Mouse (Mus musculus): ENCODE results near the gene Ints13. TPM values are rescaled to one million over a fixed set of nuclear protein-coding genes. Genes with fewer than 3 reads are reported as not detected.

The Ints13 gene
- total RNA-seq, 2 experiments from 2014 or later, result 29.3 to 40.7 TPM

- intact Hi-C loops (cut with DNase I), result no loop called here
Observed at GRCm38 (mm10) chr6:146545289-146545865, 32.3 kb downstream of the Ints13 start.

GRCm38 (mm10) chr6:146544622-146545021 is 33.0 kb downstream of the Ints13 start:
- no peak for DNase-seq (ENCODE audit: low spot score in 2 of 2)
- intact Hi-C loops (cut with DNase I), result no loop called here

More at GRCm38 (mm10) chr6:146545289-146545865, 32.3 kb downstream of the Ints13 start:
- no peak for DNase-seq (ENCODE audit: low spot score in 2 of 2)

GRCm38 (mm10) chr6:146540386-146540785 is 37.2 kb downstream of the Ints13 start:
- DNase-seq (ENCODE audit: low spot score in 2 of 2), result no peak
- intact Hi-C loops (cut with DNase I), result no loop called here

GRCm38 (mm10) chr6:146538661-146539060 is 39.0 kb downstream of the Ints13 start:
- no peak for DNase-seq (ENCODE audit: low spot score in 2 of 2)
- intact Hi-C loops (cut with DNase I), result no loop called here

- DNase-seq (ENCODE audit: low spot score in 2 of 2), result no peak
- intact Hi-C loops (cut with DNase I), result no loop called here
Observed at GRCm38 (mm10) chr6:146538071-146538470, 39.6 kb downstream of the Ints13 start.

GRCm38 (mm10) chr6:146537111-146537510 is 40.5 kb downstream of the Ints13 start:
- intact Hi-C loops (cut with DNase I), result no loop called here
- DNase-seq (ENCODE audit: low spot score in 2 of 2), result no peak

- intact Hi-C loops (cut with DNase I), result no loop called here
- DNase-seq (ENCODE audit: low spot score in 2 of 2), result no peak
Observed at GRCm38 (mm10) chr6:146535501-146535900, 42.1 kb downstream of the Ints13 start.

GRCm38 (mm10) chr6:146533146-146533545 is 44.5 kb downstream of the Ints13 start:
- no peak for DNase-seq (ENCODE audit: low spot score in 2 of 2)
- intact Hi-C loops (cut with DNase I), result no loop called here

- no peak for DNase-seq (ENCODE audit: low spot score in 2 of 2)
- intact Hi-C loops (cut with DNase I), result no loop called here
Observed at GRCm38 (mm10) chr6:146530769-146531168, 46.9 kb downstream of the Ints13 start.

- intact Hi-C loops (cut with DNase I), result no loop called here
- DNase-seq (ENCODE audit: low spot score in 2 of 2), result no peak
Observed at GRCm38 (mm10) chr6:146530363-146530762, 47.3 kb downstream of the Ints13 start.

GRCm38 (mm10) chr6:146527537-146527936 is 50.1 kb downstream of the Ints13 start:
- no peak for DNase-seq (ENCODE audit: low spot score in 2 of 2)
- intact Hi-C loops (cut with DNase I), result no loop called here

- DNase-seq (ENCODE audit: low spot score in 2 of 2), result no peak
- intact Hi-C loops (cut with DNase I), result no loop called here
Observed at GRCm38 (mm10) chr6:146525500-146525899, 52.1 kb downstream of the Ints13 start.

GRCm38 (mm10) chr6:146521456-146522245 is 56.0 kb downstream of the Ints13 start:
- intact Hi-C loops (cut with DNase I), result no loop called here
- no peak for DNase-seq (ENCODE audit: low spot score in 2 of 2)

- no peak for DNase-seq (ENCODE audit: low spot score in 2 of 2)
- intact Hi-C loops (cut with DNase I), result no loop called here
Observed at GRCm38 (mm10) chr6:146519019-146519418, 58.6 kb downstream of the Ints13 start.

- no peak for DNase-seq (ENCODE audit: low spot score in 2 of 2)
- intact Hi-C loops (cut with DNase I), result no loop called here
Observed at GRCm38 (mm10) chr6:146515936-146516335, 61.7 kb downstream of the Ints13 start.

- DNase-seq (ENCODE audit: low spot score in 2 of 2), result no peak
- intact Hi-C loops (cut with DNase I), result no loop called here
Observed at GRCm38 (mm10) chr6:146514531-146514948, 63.1 kb downstream of the Ints13 start.

- intact Hi-C loops (cut with DNase I), result no loop called here
- no peak for DNase-seq (ENCODE audit: low spot score in 2 of 2)
Observed at GRCm38 (mm10) chr6:146513899-146514298, 63.7 kb downstream of the Ints13 start.

GRCm38 (mm10) chr6:146513384-146513783 is 64.3 kb downstream of the Ints13 start:
- intact Hi-C loops (cut with DNase I), result no loop called here
- no peak for DNase-seq (ENCODE audit: low spot score in 2 of 2)

- DNase-seq (ENCODE audit: low spot score in 2 of 2), result no peak
Observed at GRCm38 (mm10) chr6:146511511-146511910, 66.1 kb downstream of the Ints13 start.

GRCm38 (mm10) chr6:146509891-146510290 is 67.7 kb downstream of the Ints13 start:
- no peak for DNase-seq (ENCODE audit: low spot score in 2 of 2)
- intact Hi-C loops (cut with DNase I), result no loop called here

More at GRCm38 (mm10) chr6:146511511-146511910, 66.1 kb downstream of the Ints13 start:
- intact Hi-C loops (cut with DNase I), result no loop called here

GRCm38 (mm10) chr6:146504459-146504858 is 73.2 kb downstream of the Ints13 start:
- intact Hi-C loops (cut with DNase I), result loop anchor here (5.0 kb wide), 1 partner anchor 62 kb away; no protein-coding TSS in a partner anchor
- no peak for DNase-seq (ENCODE audit: low spot score in 2 of 2)

Data from left cerebral cortex, postnatal 14 days (tissue).